Mouse (Mus musculus) liver (tissue): Measurements from ENCODE around the gene Dimt1.
"Not testable (repeated sequence)": the region's sequence is repeated elsewhere in the genome, so short reads cannot be mapped to it uniquely, and the experiment has no call there.

Experiments used
- DNase-seq: peaks from one replicate; pipeline ENCODE4 v3.0.0-alpha.2; 2020; ENCODE audit warnings: mixed read lengths

The Dimt1 gene

GRCm38 (mm10) chr13:106946594-106947540, at the start of gene Dimt1:
Gene Dimt1, plus strand, starts transcription at chr13:106947127.
- DNase-seq, result peak; percentile 96

DNA sequence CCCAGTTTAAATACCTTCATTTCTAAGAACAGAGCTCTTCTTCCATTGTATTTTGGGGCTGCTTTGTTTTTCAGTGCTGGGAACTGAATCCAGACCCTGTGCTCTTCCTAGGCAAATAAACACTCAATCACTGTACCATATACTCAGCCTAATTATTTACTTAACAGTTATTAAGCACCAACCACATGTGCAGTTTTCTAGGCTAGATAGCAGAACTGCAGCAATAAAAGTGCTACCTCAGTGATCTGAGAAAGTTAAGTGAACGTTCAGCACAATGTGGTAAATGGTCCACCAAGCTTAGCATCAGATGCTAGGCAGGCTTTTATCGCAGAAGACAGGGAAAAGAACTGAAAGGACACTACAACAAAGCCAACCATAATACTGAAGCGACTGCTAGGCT, 42.3 kb upstream of the Dimt1 start:
- DNase-seq, result no peak

GRCm38 (mm10) chr13:106905154-106905553, 41.8 kb upstream of the Dimt1 start:
- not testable (repeated sequence) for DNase-seq

DNA sequence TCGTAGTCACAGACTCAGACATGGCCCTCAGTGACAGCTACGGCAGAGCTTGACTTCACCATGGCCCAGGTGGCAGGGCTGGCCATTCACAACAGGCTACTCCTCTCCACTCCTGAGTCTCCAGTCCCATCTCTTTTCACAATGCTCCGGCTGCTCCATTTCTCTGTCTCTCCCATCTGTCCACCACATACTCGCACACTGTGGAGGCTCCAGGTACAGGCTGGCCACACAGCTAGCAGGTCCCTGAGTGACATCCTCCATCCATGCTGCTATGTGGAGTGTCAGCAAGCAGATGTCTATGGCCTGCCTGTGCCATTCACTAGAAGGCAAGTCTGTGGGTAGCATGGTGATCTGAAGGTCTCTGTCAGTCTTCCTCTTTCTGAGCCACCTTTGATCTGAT, 39.7 kb upstream of the Dimt1 start:
- no peak for DNase-seq

- DNase-seq, result no peak
Observed at GRCm38 (mm10) chr13:106910096-106910495, 36.8 kb upstream of the Dimt1 start.

- DNase-seq, result peak; percentile 67
Observed at GRCm38 (mm10) chr13:106913125-106913736, 33.7 kb upstream of the Dimt1 start.

- DNase-seq, result no peak
Observed at GRCm38 (mm10) chr13:106918322-106919050, 28.4 kb upstream of the Dimt1 start.

GRCm38 (mm10) chr13:106925921-106926320, 21.0 kb upstream of the Dimt1 start:
- DNase-seq, result not testable (repeated sequence)

- no peak for DNase-seq
Observed at GRCm38 (mm10) chr13:106928296-106928695, 18.6 kb upstream of the Dimt1 start.

GRCm38 (mm10) chr13:106929201-106929600, 17.7 kb upstream of the Dimt1 start:
- DNase-seq, result no peak

DNA sequence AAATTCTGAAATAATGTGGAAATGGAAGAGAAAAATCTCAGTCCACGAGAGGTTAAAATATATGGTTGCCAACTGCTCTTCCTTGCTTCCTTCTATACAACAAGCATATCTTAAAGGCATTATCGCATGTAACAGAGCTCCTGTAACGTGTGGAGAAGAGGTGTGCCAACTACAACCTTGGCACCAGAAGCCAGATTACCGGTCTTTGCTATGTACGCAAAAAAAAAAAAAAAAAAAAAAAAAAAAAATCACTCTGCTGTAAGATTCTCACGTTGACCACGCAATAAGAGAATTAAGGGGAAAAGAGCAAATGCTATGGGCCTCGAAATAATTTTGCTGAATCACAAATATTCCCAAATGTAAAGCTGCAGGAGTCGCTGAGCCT, 11.1 kb upstream of the Dimt1 start:
- DNase-seq, result no peak

DNA sequence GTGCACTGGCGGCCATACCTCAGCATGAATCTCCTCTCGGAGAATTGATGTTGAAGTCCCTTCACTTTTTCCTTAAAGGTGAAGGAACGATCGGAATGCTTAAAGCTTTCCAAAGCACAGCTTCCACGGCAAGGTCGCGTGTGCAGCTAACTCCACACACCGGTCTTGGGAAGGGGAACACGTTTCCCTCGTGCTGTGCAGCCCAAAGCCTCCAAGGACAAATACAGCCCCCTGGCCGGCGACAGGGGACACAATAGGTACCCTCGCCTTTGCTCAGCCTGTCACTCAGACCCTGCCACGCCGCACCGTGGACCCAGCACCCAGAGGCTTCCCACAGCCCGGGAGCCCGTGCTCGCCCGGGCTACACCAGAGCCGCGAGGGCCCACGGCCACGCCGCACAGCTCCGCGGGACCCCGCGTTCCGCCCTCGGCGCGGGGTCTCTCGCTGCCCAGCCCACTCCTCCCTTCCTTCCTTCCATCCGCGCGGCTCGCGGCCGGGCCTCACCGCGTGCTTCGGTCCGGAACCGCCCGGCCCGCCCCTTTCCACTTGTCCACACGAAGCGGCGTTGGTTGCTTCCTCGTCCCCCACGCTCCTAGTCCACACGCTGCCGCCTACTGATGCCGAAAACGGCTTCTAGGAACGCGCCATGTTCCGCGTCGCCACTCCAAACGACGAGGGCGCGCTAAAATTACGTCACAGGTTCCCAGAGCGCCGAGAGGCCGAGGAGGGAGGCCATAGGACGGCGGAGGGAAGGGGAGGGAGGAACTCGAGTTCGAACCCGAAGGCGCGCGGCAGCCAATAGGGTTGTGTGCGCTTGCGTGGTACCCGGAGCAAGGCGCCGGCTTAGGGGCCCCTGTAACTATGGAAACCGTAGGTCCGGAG, 10.4 kb upstream of the Dimt1 start, which contains the start of gene Ipo11:
Gene Ipo11, minus strand, starts transcription at position 703 of the 882 bp plus-strand sequence.
- DNase-seq, result peak; percentile 94

DNA sequence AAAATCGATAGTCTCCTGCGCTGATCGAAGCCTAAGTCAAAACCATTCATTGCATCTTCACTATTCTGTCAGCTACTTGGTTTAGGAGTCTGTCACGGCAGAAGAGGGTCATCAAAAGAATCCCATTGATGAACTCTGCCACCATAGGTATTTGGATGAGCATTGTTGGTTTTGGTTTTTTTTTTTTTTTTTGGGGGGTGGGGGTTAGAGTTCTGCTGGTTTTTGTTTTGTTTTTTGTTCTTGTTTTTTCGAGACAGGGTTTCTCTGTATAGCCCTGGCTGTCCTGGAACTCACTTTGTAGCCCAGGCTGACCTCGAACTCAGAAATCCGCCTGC, 9.8 kb upstream of the Dimt1 start:
- DNase-seq, result no peak

DNA sequence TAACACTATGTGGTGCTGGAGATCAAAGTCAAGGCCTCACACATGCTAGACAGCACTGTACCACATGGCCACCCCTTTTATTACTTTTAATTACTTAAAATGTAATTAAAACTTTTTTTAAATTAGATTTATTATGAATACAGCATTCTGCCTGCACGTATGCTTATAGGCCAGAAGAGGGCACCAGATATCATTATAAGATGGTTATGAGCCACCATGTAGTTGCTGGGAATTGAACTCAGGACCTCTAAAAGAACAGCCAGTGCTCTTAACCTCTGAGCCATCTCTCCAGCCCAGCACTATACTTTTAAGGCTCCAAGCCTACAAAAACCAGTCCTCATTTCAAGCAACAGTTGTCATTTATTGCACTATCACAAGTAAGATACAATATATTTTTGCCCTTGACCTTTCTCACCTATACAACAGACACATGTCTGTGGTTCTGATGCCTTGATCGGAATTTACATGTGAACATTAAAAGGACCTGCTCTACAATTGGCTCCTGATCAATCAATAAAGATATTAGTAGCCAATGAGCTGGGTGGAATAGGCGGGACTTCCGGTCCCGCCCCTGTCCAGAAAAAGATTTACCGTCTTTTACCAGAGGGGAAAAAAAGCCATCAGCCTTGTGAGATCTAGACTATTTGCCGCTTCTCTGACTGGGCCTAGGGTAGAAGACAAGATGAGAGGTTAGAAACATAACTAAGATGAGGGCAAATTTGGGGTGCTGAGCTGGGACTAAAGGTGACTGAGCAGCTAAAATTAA, 5.5 kb upstream of the Dimt1 start:
- no peak for DNase-seq

- DNase-seq, result no peak
Observed at GRCm38 (mm10) chr13:106942721-106943120, 4.2 kb upstream of the Dimt1 start.

- no peak for DNase-seq
Observed at GRCm38 (mm10) chr13:106945518-106945917, 1.4 kb upstream of the Dimt1 start.

DNA sequence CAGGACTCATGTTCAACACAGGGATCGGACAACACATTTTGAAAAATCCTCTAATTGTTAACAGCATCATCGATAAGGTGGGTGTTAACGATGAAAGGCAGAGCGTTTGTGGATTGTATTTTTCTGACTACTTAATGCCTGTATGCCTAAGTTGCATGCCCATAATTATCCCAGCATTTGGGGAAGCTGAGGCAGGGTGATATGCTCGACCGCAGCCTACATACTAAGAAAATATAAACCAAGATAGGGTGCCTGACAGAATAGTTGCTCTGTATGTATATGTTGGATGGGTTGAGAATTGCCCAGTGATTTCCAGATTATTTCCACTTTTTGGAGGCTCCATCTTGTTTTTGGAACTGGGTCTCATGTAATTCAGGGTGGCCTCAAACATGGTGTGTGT, 656 bp downstream of the Dimt1 start:
- no peak for DNase-seq

DNA sequence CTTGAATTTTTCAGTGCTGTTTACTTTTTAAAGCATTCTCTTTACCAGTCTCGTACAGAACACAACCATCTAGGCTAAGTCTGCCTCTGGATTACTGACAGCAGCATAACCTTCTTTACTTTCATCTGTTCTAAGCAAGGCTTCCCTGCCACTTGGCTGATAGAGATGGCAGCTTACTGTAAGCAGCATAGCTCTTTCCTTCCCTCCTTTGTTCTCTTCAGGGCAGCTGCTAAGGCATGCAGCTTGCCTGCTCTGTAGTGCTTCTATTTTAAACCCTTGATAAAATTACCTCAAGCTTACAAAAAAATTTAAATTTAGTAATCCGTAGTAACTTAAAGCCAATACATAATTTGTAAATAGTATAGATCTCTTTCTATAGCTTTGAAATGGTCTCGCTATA, 8.0 kb downstream of the Dimt1 start:
- DNase-seq, result no peak

DNA sequence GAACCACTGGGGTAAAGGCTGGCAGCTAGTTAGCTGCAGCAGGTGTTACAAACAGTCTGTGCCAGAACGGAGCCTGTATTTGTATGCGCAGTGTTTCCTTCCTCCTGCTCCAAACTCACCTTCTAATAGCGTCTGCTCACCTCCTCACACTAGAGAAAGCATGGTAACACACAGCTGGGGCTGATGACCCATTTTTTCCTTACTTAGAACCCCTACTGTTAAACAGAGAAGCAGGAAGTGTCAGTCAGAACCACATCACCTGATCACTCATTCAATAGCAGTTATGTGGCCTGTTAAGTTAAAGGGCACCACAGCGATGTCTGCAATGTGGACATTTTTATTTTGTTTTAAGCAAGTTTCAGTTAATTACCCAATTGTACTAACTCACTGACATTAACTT, 10.6 kb downstream of the Dimt1 start:
- no peak for DNase-seq

- DNase-seq, result no peak
Observed at GRCm38 (mm10) chr13:106958286-106958685, 11.4 kb downstream of the Dimt1 start.

GRCm38 (mm10) chr13:106960557-106960956, 13.6 kb downstream of the Dimt1 start:
- no peak for DNase-seq

GRCm38 (mm10) chr13:106961496-106961895, 14.6 kb downstream of the Dimt1 start:
- no peak for DNase-seq
